Mouse (Mus musculus) lung, embryonic 15.5 days (tissue): ENCODE results near the gene Macc1. TPM values are rescaled to one million over a fixed set of nuclear protein-coding genes. Genes with fewer than 3 reads are reported as not detected.
"Not testable (repeated sequence)": the region's sequence is repeated elsewhere in the genome, so short reads cannot be mapped to it uniquely, and the experiment has no call there.

ENCODE experiments used
- ATAC-seq: fragments of 200-750 bp; cut with Nextera tagmentation; 2 replicates; pipeline ENCODE4 v1.8.0; 2017; ENCODE audit warnings: moderate number of reproducible peaks, borderline replicate concordance; ENCODE audit not compliant: low FRiP score, low TSS enrichment; ENCODE audit errors: extremely low read depth
- H3K27ac ChIP-seq: fragments of 300-500 bp; sonication (generic); 2 replicates; pipeline ENCODE4 v1.5.1; 2015; ENCODE audit warnings: moderate library complexity, mild to moderate bottlenecking, inconsistent platforms
- H3K27me3 ChIP-seq: fragments of 300-500 bp; sonication (generic); 2 replicates; pipeline ENCODE4 v1.6.1; 2015; ENCODE audit warnings: inconsistent platforms
- H3K36me3 ChIP-seq: fragments of 300-500 bp; sonication (generic); 2 replicates; pipeline ENCODE4 v1.6.1; 2015; ENCODE audit warnings: inconsistent platforms
- H3K4me1 ChIP-seq: fragments of 300-500 bp; sonication (generic); 2 replicates; pipeline ENCODE4 v1.6.1; 2015; ENCODE audit warnings: inconsistent platforms
- H3K4me2 ChIP-seq: fragments of 300-500 bp; sonication (generic); 2 replicates; pipeline ENCODE4 v1.6.1; 2015; ENCODE audit warnings: inconsistent platforms, mild to moderate bottlenecking, moderate library complexity
- H3K4me3 ChIP-seq: fragments of 300-500 bp; sonication (generic); 2 replicates; pipeline ENCODE4 v1.5.1; 2015; ENCODE audit warnings: mild to moderate bottlenecking, inconsistent platforms
- H3K9ac ChIP-seq: fragments of 300-500 bp; sonication (generic); 2 replicates; pipeline ENCODE4 v1.6.1; 2015; ENCODE audit warnings: inconsistent platforms
- H3K9me3 ChIP-seq: fragments of 300-500 bp; sonication (generic); 2 replicates; pipeline ENCODE4 v1.6.1; 2016; ENCODE audit warnings: inconsistent platforms
- WGBS: fragments of 180-500 bp; shearing (Covaris S2); methylation state at CpG from one replicate; pipeline ENCODE4 v1.1.7; 2015; 5-methylcytosine and 5-hydroxymethylcytosine counted together
- polyA plus RNA-seq: library from polyadenylated mRNA; unstranded; fragments of >200 nt; fragmentation: Nextera tagmentation; extraction: Ambion mirVana; gene quantifications from 2 replicates; pipeline ENCODE4 v1.2.1, GENCODE M21; 2015

Gene Macc1
- polyA plus RNA-seq, 1 experiment from 2014 or later: 1.1 TPM

GRCm38 (mm10) chr12:119333376-119333775 is 19.3 kb downstream of the Macc1 start:
- Histone ChIP-seq H3K27ac (no peak overlapping the region), H3K27me3 (no peaks in the 10 kb centered on the region), H3K9ac (no peak overlapping the region), H3K36me3 (no peaks in the 10 kb centered on the region), H3K4me3 (no peak overlapping the region), H3K4me2 (no peak overlapping the region), H3K4me1 (no peaks in the 10 kb centered on the region), H3K9me3 (no peaks in the 10 kb centered on the region)
- ATAC-seq: no peak

DNA sequence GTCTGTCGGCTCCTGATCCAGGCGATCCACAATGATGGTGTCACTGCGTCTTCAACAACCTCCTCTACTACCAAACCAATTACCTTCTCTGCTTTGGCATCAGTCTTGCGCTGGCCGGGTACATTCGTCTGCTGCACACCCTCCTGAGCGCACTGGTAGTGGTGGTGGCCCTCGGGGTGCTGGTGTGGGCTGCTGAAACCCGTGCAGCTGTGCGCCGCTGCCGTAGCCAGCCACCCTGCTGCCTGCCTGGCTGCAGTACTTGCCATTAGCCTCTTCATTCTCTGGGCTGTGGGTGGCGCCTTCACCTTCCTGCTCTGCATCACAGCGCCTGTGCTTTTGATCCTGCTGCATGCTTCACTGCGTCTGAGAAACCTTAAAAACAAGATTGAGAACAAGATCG is 38.5 kb downstream of the Macc1 start:
- not testable (repeated sequence) for H3K36me3 ChIP-seq, ATAC-seq, H3K27ac ChIP-seq, H3K4me1 ChIP-seq, H3K4me2 ChIP-seq, H3K9ac ChIP-seq, H3K27me3 ChIP-seq, H3K4me3 ChIP-seq, H3K9me3 ChIP-seq
- WGBS: 34% methylated on average over 16 of the region's 16 CpGs

GRCm38 (mm10) chr12:119357418-119358241 is 43.6 kb downstream of the Macc1 start:
- 57% methylated on average over 7 of the region's 7 CpGs for WGBS

DNA sequence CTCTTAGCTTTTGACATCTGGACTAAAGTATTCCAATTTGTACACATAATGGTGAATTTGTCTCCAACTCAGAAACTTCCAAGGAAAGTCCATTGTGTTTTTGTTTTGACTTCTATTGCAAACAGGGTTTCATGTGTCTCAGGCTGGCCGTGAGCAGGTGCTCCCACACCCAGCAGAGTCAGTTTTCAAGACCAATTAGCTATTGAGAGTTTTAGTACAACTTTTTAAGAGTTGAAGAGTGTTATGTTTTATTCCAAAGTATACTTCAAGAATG is 44.1 kb downstream of the Macc1 start:
- H3K27ac ChIP-seq: no peak overlapping the region
- H3K4me1 ChIP-seq: no peaks in the 10 kb centered on the region
- no peak overlapping the region for H3K9ac ChIP-seq
- ATAC-seq: no peak
- 46% methylated on average over 1 of the region's 1 CpGs for WGBS
- H3K27me3 ChIP-seq: no peaks in the 10 kb centered on the region
- no peak overlapping the region for H3K4me2 ChIP-seq
- no peaks in the 10 kb centered on the region for H3K36me3 ChIP-seq
- H3K4me3 ChIP-seq: no peak overlapping the region
- no peaks in the 10 kb centered on the region for H3K9me3 ChIP-seq

More at GRCm38 (mm10) chr12:119357418-119358241, 43.6 kb downstream of the Macc1 start:
- H3K4me3 ChIP-seq: no peak overlapping the region
- ATAC-seq: no peak
- H3K27ac ChIP-seq: no peak overlapping the region
- no peaks in the 10 kb centered on the region for H3K4me1 ChIP-seq
- H3K4me2 ChIP-seq: no peak overlapping the region
- no peak overlapping the region for H3K9ac ChIP-seq
- no peaks in the 10 kb centered on the region for H3K9me3 ChIP-seq
- no peaks in the 10 kb centered on the region for H3K36me3 ChIP-seq
- H3K27me3 ChIP-seq: no peaks in the 10 kb centered on the region

GRCm38 (mm10) chr12:119365041-119365440 is 51.0 kb downstream of the Macc1 start:
- Histone ChIP-seq H3K4me3 (no peak overlapping the region), H3K4me2 (no peak overlapping the region), H3K36me3 (no peaks in the 10 kb centered on the region), H3K9ac (no peak overlapping the region), H3K27ac (no peak overlapping the region), H3K27me3 (no peaks in the 10 kb centered on the region), H3K4me1 (no peaks in the 10 kb centered on the region), H3K9me3 (no peaks in the 10 kb centered on the region)
- no peak for ATAC-seq
- WGBS: 50% methylated on average over 1 of the region's 1 CpGs

GRCm38 (mm10) chr12:119369832-119370231 is 55.8 kb downstream of the Macc1 start:
- no peak for ATAC-seq
- no peaks in the 10 kb centered on the region; the same call in 1 of the 2 replicates for H3K27me3 ChIP-seq
- no peak overlapping the region for H3K27ac ChIP-seq
- no peak overlapping the region for H3K4me3 ChIP-seq
- H3K9ac ChIP-seq: no peak overlapping the region
- no peaks in the 10 kb centered on the region for H3K4me1 ChIP-seq
- H3K9me3 ChIP-seq: no peaks in the 10 kb centered on the region
- no peaks in the 10 kb centered on the region for H3K36me3 ChIP-seq
- WGBS: 54% methylated on average over 4 of the region's 4 CpGs
- H3K4me2 ChIP-seq: no peak overlapping the region

- Histone ChIP-seq H3K27me3 (no peaks in the 10 kb centered on the region; the same call in 1 of the 2 replicates), H3K36me3 (no peaks in the 10 kb centered on the region), H3K9me3 (no peaks in the 10 kb centered on the region), H3K27ac (no peak overlapping the region), H3K9ac (no peak overlapping the region), H3K4me3 (no peak overlapping the region), H3K4me2 (no peak overlapping the region), H3K4me1 (no peaks in the 10 kb centered on the region)
- 50% methylated on average over 4 of the region's 4 CpGs for WGBS
- no peak for ATAC-seq
Observed at GRCm38 (mm10) chr12:119372359-119372758, 58.3 kb downstream of the Macc1 start.

- no peak for ATAC-seq
- Histone ChIP-seq H3K9me3 (no peaks in the 10 kb centered on the region), H3K27me3 (peaks cover 7% of the 10 kb centered on the region), H3K27ac (no peak overlapping the region), H3K36me3 (no peaks in the 10 kb centered on the region), H3K4me1 (no peaks in the 10 kb centered on the region), H3K9ac (no peak overlapping the region), H3K4me2 (no peak overlapping the region), H3K4me3 (no peak overlapping the region)
Observed at GRCm38 (mm10) chr12:119376879-119377278, 62.8 kb downstream of the Macc1 start.

GRCm38 (mm10) chr12:119381839-119382238 is 67.8 kb downstream of the Macc1 start:
- Histone ChIP-seq H3K27ac (no peak overlapping the region), H3K36me3 (no peaks in the 10 kb centered on the region), H3K4me2 (no peak overlapping the region), H3K4me1 (no peaks in the 10 kb centered on the region), H3K9me3 (no peaks in the 10 kb centered on the region), H3K4me3 (no peak overlapping the region), H3K9ac (no peak overlapping the region), H3K27me3 (peaks cover 13% of the 10 kb centered on the region)
- peak; percentile 64; the same call in 1 of the 2 replicates for ATAC-seq
- WGBS: 52% methylated on average over 1 of the region's 1 CpGs

- ATAC-seq: no peak
- H3K4me1 ChIP-seq: no peaks in the 10 kb centered on the region
- no peak overlapping the region for H3K4me2 ChIP-seq
- no peak overlapping the region for H3K9ac ChIP-seq
- H3K4me3 ChIP-seq: no peak overlapping the region
- H3K9me3 ChIP-seq: no peaks in the 10 kb centered on the region
- no peak overlapping the region for H3K27ac ChIP-seq
- H3K36me3 ChIP-seq: no peaks in the 10 kb centered on the region
- peaks cover 6% of the 10 kb centered on the region; the same call in 1 of the 2 replicates for H3K27me3 ChIP-seq
Observed at GRCm38 (mm10) chr12:119386243-119386642, 72.2 kb downstream of the Macc1 start.

DNA sequence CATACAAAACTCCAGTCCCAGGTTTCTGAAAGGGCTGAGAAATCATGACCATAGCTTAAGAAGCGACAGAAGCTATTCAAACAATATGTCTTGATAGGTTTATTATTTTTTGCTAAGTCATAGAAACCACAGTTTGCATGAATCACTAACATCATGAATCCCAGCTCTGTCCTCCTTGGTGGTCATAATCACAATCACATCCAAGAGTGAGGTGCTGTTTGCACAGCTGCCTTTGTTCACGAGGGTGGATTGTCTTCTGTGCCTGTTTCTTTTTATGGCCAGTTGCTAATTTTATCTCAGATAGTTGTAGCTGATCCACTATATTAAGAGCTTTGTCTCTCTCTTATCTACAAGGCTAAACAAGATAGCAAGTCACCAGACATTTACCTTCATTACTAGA is 72.6 kb downstream of the Macc1 start:
- no peak overlapping the region for H3K9ac ChIP-seq
- no peak overlapping the region for H3K27ac ChIP-seq
- H3K9me3 ChIP-seq: no peaks in the 10 kb centered on the region
- WGBS: 59% methylated on average over 2 of the region's 2 CpGs
- no peaks in the 10 kb centered on the region for H3K4me1 ChIP-seq
- no peak overlapping the region for H3K4me3 ChIP-seq
- no peak for ATAC-seq
- H3K36me3 ChIP-seq: no peaks in the 10 kb centered on the region
- no peak overlapping the region for H3K4me2 ChIP-seq
- peaks cover 6% of the 10 kb centered on the region; the same call in 1 of the 2 replicates for H3K27me3 ChIP-seq

DNA sequence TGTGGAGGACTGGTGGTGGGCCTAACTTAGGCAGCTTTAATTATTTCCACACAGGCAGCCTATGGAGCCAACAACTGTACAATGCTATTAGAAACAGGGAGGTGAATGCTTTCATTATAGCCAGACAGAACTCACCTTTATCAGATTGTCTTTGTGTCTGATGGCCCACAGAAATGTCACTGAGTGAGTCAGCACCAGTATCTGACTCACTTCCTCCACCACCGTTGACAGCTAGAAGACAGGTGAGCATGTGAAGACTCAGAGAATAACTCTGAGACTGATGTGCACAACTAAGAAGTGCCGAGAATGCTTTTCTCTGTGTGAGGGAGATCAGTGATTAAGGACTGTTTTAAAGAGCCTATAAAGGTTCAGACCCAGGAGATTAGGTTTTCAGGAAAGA is 73.9 kb downstream of the Macc1 start:
- Histone ChIP-seq H3K9ac (no peak overlapping the region), H3K27me3 (peaks cover 5% of the 10 kb centered on the region; the same call in 1 of the 2 replicates), H3K27ac (no peak overlapping the region), H3K36me3 (no peaks in the 10 kb centered on the region), H3K4me2 (no peak overlapping the region), H3K9me3 (no peaks in the 10 kb centered on the region), H3K4me1 (no peaks in the 10 kb centered on the region), H3K4me3 (no peak overlapping the region)
- no peak for ATAC-seq
- 69% methylated on average over 2 of the region's 2 CpGs for WGBS
